Mouse (Mus musculus) midbrain, postnatal 0 days (tissue): Measurements from ENCODE around the gene Ap1g1. TPM values are rescaled to one million over a fixed set of nuclear protein-coding genes. Genes with fewer than 3 reads are reported as not detected.
"Not testable (repeated sequence)": the region's sequence is repeated elsewhere in the genome, so short reads cannot be mapped to it uniquely, and the experiment has no call there.

Source experiments
- ATAC-seq: fragments of 200-750 bp; cut with Nextera tagmentation; 2 replicates; pipeline ENCODE4 v1.8.0; 2017; ENCODE audit warnings: moderate number of reproducible peaks, mild to moderate bottlenecking, moderate TSS enrichment, moderate library complexity; ENCODE audit not compliant: low FRiP score
- DNase-seq: peaks from one replicate; pipeline ENCODE4 v3.0.0-alpha.2; 2015; ENCODE audit warnings: low spot score
- H3K27ac ChIP-seq: fragments of 300-500 bp; sonication (generic); 2 replicates; pipeline ENCODE4 v1.5.1; 2014; ENCODE audit warnings: low read depth, mild to moderate bottlenecking, low read length, mixed read lengths
- H3K27me3 ChIP-seq: fragments of 300-500 bp; sonication (generic); 2 replicates; pipeline ENCODE4 v1.6.1; 2014; ENCODE audit warnings: low read length, control low read depth, mixed read lengths; ENCODE audit not compliant: insufficient read depth
- H3K36me3 ChIP-seq: fragments of 300-500 bp; sonication (generic); 2 replicates; pipeline ENCODE4 v1.6.1; 2014; ENCODE audit warnings: low read length, control low read depth, mixed read lengths; ENCODE audit not compliant: insufficient read depth
- H3K4me1 ChIP-seq: fragments of 300-500 bp; sonication (generic); 2 replicates; pipeline ENCODE4 v1.6.1; 2014; ENCODE audit warnings: mild to moderate bottlenecking, control low read depth, antibody characterized with exemption, low read length, mixed read lengths; ENCODE audit not compliant: insufficient read depth
- H3K4me2 ChIP-seq: fragments of 300-500 bp; sonication (generic); 2 replicates; pipeline ENCODE4 v1.6.1; 2014; ENCODE audit warnings: low read depth, mild to moderate bottlenecking, low read length, mixed read lengths; ENCODE audit not compliant: poor library complexity, severe bottlenecking
- H3K4me3 ChIP-seq: fragments of 300-500 bp; sonication (generic); 2 replicates; pipeline ENCODE4 v1.5.1; 2014; ENCODE audit warnings: low read depth, mild to moderate bottlenecking, low read length, moderate library complexity
- H3K9ac ChIP-seq: fragments of 300-500 bp; sonication (generic); replicated peaks from 2 replicates; pipeline ENCODE4 v1.6.1; 2014; ENCODE audit warnings: mild to moderate bottlenecking, low read length, moderate library complexity, mixed read lengths; ENCODE audit not compliant: poor library complexity, severe bottlenecking
- H3K9me3 ChIP-seq: fragments of 300-500 bp; sonication (generic); 2 replicates; pipeline ENCODE4 v1.6.1; 2016; ENCODE audit warnings: low read length, control low read depth
- CTCF ChIP-seq: IDR thresholded peaks from 2 replicates; pipeline ENCODE4 v1.5.1; 2016; ENCODE audit warnings: antibody characterized with exemption, mild to moderate bottlenecking
- WGBS: fragments of 180-500 bp; shearing (Covaris S2); extraction: QIAGEN DNeasy Blood & Tissue Kit; methylation state at CpG from one replicate; pipeline ENCODE4 v1.1.7; 2014; 5-methylcytosine and 5-hydroxymethylcytosine counted together
- polyA plus RNA-seq: library from polyadenylated mRNA; unstranded; fragments of >200 nt; fragmentation: Nextera tagmentation; extraction: Ambion mirVana; gene quantifications from 2 replicates; pipeline ENCODE4 v1.2.1, GENCODE M21; 2015
- total RNA-seq: library from RNA; depleted of rRNA; stranded (reverse); fragments of >200 nt; gene quantifications from 2 replicates; pipeline ENCODE4 v1.2.3, GENCODE M21; 2014

Ap1g1 gene
- total and polyA plus RNA-seq, 2 experiments from 2014 or later: 40.2 to 74.4 TPM

DNA sequence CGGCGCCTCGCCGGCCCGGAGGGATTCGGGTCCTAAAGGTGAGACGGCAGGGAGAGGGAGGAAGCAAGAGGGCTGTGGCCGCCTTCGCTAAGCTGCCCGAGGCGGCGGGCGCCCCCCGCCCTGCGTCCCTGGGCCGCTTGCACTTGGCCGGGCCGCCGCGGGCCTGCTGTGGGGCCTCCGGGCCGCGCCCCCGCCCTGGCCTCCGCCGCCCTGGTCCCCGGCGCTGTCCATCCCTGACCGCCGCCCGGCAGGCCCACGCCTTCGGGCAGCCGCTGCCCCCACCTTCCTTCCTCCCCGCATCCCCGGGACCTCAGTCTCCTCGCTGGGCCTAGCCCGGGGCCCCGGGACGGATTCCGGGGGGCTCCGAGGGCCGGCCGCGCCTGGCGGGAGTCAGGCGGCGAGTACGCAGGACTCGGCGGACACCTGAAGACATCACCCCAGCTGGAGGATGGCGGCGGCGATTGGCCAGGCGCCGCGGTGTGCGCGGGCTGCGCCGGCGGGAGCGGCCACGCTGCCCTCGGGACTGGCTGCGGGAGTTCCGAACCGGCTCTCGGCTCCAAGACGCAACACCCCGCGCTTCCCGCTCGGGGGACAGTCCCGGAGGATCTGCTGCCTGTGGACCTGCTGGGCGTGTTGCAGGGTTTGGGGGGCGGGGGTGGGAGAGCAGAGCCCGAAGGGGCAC, 90.5 kb downstream of the Ap1g1 start:
- Histone ChIP-seq H3K4me2 (peak overlapping the region; percentile 81), H3K4me1 (no peaks in the 10 kb centered on the region; the same call in 1 of the 2 replicates), H3K9ac (peak overlapping the region; percentile 97), H3K27ac (peak overlapping the region; percentile 90), H3K4me3 (peak overlapping the region; percentile 99), H3K36me3 (peaks cover 4% of the 10 kb centered on the region; the same call in 1 of the 2 replicates), H3K27me3 (no peaks in the 10 kb centered on the region), H3K9me3 (no peaks in the 10 kb centered on the region)
- WGBS: under 1% methylated on average over 38 of the region's 78 CpGs
- peak; percentile 25 for DNase-seq
- ATAC-seq: peak; percentile 84
- no peak for TF ChIP-seq CTCF

GRCm38 (mm10) chr8:109871056-109871455, 92.7 kb downstream of the Ap1g1 start:
- Histone ChIP-seq H3K27ac (no peak overlapping the region), H3K4me2 (no peak overlapping the region), H3K27me3 (no peaks in the 10 kb centered on the region), H3K9ac (no peak overlapping the region), H3K4me1 (no peaks in the 10 kb centered on the region; the same call in 1 of the 2 replicates), H3K36me3 (no peaks in the 10 kb centered on the region), H3K9me3 (no peaks in the 10 kb centered on the region), H3K4me3 (no peak overlapping the region)
- TF ChIP-seq CTCF: no peak
- WGBS: 86% methylated on average over 1 of the region's 1 CpGs
- DNase-seq (no peak), ATAC-seq (no peak)

DNA sequence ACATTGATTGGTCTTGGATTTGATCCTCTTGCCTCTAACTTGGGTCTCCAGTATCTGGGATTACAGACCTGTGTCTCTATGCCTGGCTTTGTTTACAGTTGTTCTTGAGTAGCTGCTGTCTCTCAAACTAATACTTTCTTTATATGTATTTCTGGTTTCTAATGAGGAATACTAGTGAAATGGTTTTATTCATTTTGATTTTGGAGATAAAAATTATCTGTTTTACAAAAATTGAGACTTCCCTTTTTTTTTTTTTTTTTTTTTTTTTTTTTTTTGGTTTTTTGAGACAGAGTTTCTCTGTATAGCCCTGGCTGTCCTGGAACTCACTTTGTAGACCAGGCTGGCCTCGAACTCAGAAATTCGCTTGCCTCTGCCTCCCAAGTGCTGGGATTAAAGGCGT, 95.4 kb downstream of the Ap1g1 start:
- H3K27me3 ChIP-seq, ATAC-seq, H3K9me3 ChIP-seq, H3K27ac ChIP-seq, H3K4me3 ChIP-seq, H3K36me3 ChIP-seq, H3K4me1 ChIP-seq, H3K4me2 ChIP-seq, DNase-seq, H3K9ac ChIP-seq: not testable (repeated sequence)
- 90% methylated on average over 3 of the region's 3 CpGs for WGBS

GRCm38 (mm10) chr8:109880012-109880662, 101.8 kb downstream of the Ap1g1 start:
- Histone ChIP-seq H3K27me3 (no peaks in the 10 kb centered on the region), H3K4me2 (no peak overlapping the region), H3K27ac (no peak overlapping the region), H3K9me3 (no peaks in the 10 kb centered on the region), H3K36me3 (peaks cover 6% of the 10 kb centered on the region), H3K4me1 (no peaks in the 10 kb centered on the region), H3K9ac (no peak overlapping the region), H3K4me3 (no peak overlapping the region)
- ATAC-seq (no peak), DNase-seq (no peak)
- no peak for TF ChIP-seq CTCF
- WGBS: 89% methylated on average over 5 of the region's 5 CpGs

DNA sequence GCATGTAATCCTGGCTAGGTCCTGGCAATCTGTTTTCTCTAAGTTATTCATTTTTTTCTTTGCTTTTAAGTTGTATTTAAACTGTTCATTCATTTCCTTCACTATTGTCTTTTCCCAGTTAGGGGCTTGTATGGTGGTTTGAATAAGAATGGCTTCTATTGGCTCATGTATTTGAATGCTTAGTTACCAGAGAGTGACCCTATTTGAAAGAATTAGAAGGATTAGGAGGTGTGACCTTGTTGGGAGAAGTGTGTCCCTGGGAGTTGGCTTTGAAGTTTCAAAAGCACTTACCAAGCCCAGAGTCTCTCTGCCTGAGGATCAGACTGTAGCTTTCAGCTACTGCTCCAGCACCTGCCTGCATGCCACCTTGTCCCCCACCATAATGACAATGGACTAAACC, 106.9 kb downstream of the Ap1g1 start:
- no peak for DNase-seq
- no peak for ATAC-seq
- TF ChIP-seq CTCF: no peak
- Histone ChIP-seq H3K4me1 (no peaks in the 10 kb centered on the region), H3K36me3 (no peaks in the 10 kb centered on the region), H3K9ac (no peak overlapping the region), H3K9me3 (no peaks in the 10 kb centered on the region), H3K4me2 (no peak overlapping the region), H3K4me3 (no peak overlapping the region), H3K27me3 (no peaks in the 10 kb centered on the region), H3K27ac (no peak overlapping the region)

- Histone ChIP-seq H3K4me2 (no peak overlapping the region), H3K9ac (no peak overlapping the region), H3K9me3 (no peaks in the 10 kb centered on the region), H3K27me3 (no peaks in the 10 kb centered on the region), H3K4me3 (no peak overlapping the region), H3K4me1 (no peaks in the 10 kb centered on the region), H3K27ac (no peak overlapping the region), H3K36me3 (no peaks in the 10 kb centered on the region)
- ATAC-seq (no peak), DNase-seq (no peak)
- WGBS: 94% methylated on average over 1 of the region's 1 CpGs
- no peak for TF ChIP-seq CTCF
Observed at GRCm38 (mm10) chr8:109889211-109889610, 110.9 kb downstream of the Ap1g1 start.
